Mouse (Mus musculus): ENCODE data around the gene Bcs1l. TPM values are rescaled to one million over a fixed set of nuclear protein-coding genes. Genes with fewer than 3 reads are reported as not detected.

Bcs1l gene
- polyA plus RNA-seq, 1 experiment from 2014 or later: 18.2 TPM

DNA sequence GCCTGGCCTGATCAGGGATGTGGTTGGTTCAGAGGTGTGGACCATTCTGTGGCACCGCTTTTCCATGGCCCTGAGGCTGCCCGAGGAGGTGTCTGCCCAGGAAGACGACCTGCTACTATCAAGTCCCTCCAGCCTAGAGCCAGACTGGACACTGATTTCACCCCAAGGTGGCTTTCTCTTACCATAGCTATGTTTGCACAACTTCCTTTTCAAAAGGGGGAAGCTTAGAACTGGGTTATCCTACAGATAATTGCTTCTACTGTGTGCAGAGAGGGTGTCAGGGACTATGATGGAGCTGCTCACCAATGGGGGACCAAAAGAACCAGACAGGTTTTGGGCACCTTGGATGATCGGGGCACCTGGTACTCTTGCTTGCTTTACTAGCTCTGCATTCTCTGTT lies 44.6 kb downstream of the Bcs1l start:
- Histone ChIP-seq H3K4me2 (ENCODE audit: low read depth, low read length) (no peak overlapping the region), H3K27ac (ENCODE audit: low read length) (no peak overlapping the region), H3K4me1 (replicated peaks; ENCODE audit: control insufficient read depth, insufficient read depth, low read length) (no peaks in the 10 kb centered on the region), H3K9me3 (ENCODE audit: control insufficient read depth, low read length) (no peaks in the 10 kb centered on the region), H3K9ac (ENCODE audit: low read length) (no peak overlapping the region), H3K27me3 (ENCODE audit: control insufficient read depth, insufficient read depth, low read depth, low read length) (no peaks in the 10 kb centered on the region), H3K36me3 (ENCODE audit: control insufficient read depth, insufficient read depth, low read length) (no peaks in the 10 kb centered on the region), H3K4me3 (ENCODE audit: low read length) (no peak overlapping the region)
- ATAC-seq (ENCODE audit: low read depth): no peak
- 69% methylated on average over 4 of the region's 4 CpGs for WGBS

Small RNAs within 50 kb of the gene (microRNA-seq; reads per million reads assigned to microRNA genes)
- gene Gm25035: not detected

Other genes starting within 250 kb of the Bcs1l start
- gene Catip, start 226.2 kb upstream of the Bcs1l start, polyA plus RNA-seq (2015; fragmentation: Nextera tagmentation; extraction: Ambion mirVana): 1.9 and 3.0 TPM in 2 replicates
- 3.5 and 5.8 TPM in 2 replicates for gene Slc11a1, start 213.1 kb upstream of the Bcs1l start, polyA plus RNA-seq (2015; fragmentation: Nextera tagmentation; extraction: Ambion mirVana)
- 90.8 and 93.9 TPM in 2 replicates for gene Ctdsp1, start 196.8 kb upstream of the Bcs1l start, polyA plus RNA-seq (2015; fragmentation: Nextera tagmentation; extraction: Ambion mirVana)
- 0.43 and 0.87 TPM in 2 replicates for gene Vil1, start 178.9 kb upstream of the Bcs1l start, polyA plus RNA-seq (2015; fragmentation: Nextera tagmentation; extraction: Ambion mirVana)
- 54.0 and 60.2 TPM in 2 replicates for gene Cnot9, start 82.2 kb upstream of the Bcs1l start, polyA plus RNA-seq (2015; fragmentation: Nextera tagmentation; extraction: Ambion mirVana)
- 0.40 and 0.78 TPM in 2 replicates for gene Plcd4, start 45.4 kb upstream of the Bcs1l start, polyA plus RNA-seq (2015; fragmentation: Nextera tagmentation; extraction: Ambion mirVana)
- 29.9 and 31.0 TPM in 2 replicates for gene Usp37, start 44.0 kb upstream of the Bcs1l start, polyA plus RNA-seq (2015; fragmentation: Nextera tagmentation; extraction: Ambion mirVana)
- 5.9 and 6.7 TPM in 2 replicates for gene Zfp142, start within 50 bp of the Bcs1l start, polyA plus RNA-seq (2015; fragmentation: Nextera tagmentation; extraction: Ambion mirVana)
- gene Rnf25, start 13.1 kb downstream of the Bcs1l start, polyA plus RNA-seq (2015; fragmentation: Nextera tagmentation; extraction: Ambion mirVana): 31.2 and 36.8 TPM in 2 replicates
- 9.6 and 10.1 TPM in 2 replicates for gene Stk36, start 13.2 kb downstream of the Bcs1l start, polyA plus RNA-seq (2015; fragmentation: Nextera tagmentation; extraction: Ambion mirVana)
- 15.8 and 16.5 TPM in 2 replicates for gene Ttll4, start 73.5 kb downstream of the Bcs1l start, polyA plus RNA-seq (2015; fragmentation: Nextera tagmentation; extraction: Ambion mirVana)
- gene Cyp27a1, start 125.3 kb downstream of the Bcs1l start, polyA plus RNA-seq (2015; fragmentation: Nextera tagmentation; extraction: Ambion mirVana): 2.6 and 4.4 TPM in 2 replicates
- gene Prkag3, start 160.9 kb downstream of the Bcs1l start, polyA plus RNA-seq (2015; fragmentation: Nextera tagmentation; extraction: Ambion mirVana): 0.67 and 1.7 TPM in 2 replicates
- 0.29 and 0.68 TPM in 2 replicates for gene Wnt6, start 183.6 kb downstream of the Bcs1l start, polyA plus RNA-seq (2015; fragmentation: Nextera tagmentation; extraction: Ambion mirVana)
- gene Wnt10a, start 203.2 kb downstream of the Bcs1l start, polyA plus RNA-seq (2015; fragmentation: Nextera tagmentation; extraction: Ambion mirVana): 0.10 and 0.11 TPM in 2 replicates